Mouse (Mus musculus) thymus, postnatal 25 days (tissue): ENCODE results near the gene Rcbtb1.
"Not testable (repeated sequence)": the region's sequence is repeated elsewhere in the genome, so short reads cannot be mapped to it uniquely, and the experiment has no call there.

ENCODE experiments used
- DNase-seq: peaks from one replicate; pipeline ENCODE4 v3.0.0; 2022

The Rcbtb1 gene

GRCm38 (mm10) chr14:59200711-59201603 is at the start of gene Rcbtb1:
TSS of gene Rcbtb1 (plus strand) at chr14:59201209.
- DNase-seq = peak; percentile 95

GRCm38 (mm10) chr14:59155589-59155988 is 45.4 kb upstream of the Rcbtb1 start:
- DNase-seq = no peak

- DNase-seq = no peak
Measured at GRCm38 (mm10) chr14:59157016-59157698, 43.9 kb upstream of the Rcbtb1 start.

- no peak for DNase-seq
Measured at GRCm38 (mm10) chr14:59178649-59179048, 22.4 kb upstream of the Rcbtb1 start, which contains the start of gene Gm5142. TSS of gene Gm5142 (minus strand) at chr14:59178749.

DNA sequence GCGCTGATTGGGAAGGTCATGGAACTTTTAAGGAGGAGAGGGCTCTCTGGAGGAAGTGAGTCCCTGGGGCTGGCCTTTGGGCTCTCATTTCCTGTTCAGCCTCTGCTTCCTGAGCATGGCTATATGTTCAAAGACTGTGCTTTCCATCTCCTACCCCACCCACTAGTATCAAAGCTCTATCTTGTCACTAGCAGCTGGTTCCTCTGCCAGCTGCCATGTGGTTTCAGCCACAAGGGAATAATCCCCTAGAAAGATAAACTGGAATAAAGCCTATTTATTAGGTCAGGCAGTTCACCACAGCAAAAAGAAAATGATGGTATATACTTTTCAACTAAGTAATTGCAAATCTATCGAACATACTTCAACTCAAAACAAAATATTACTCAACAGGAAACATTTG is 18.3 kb upstream of the Rcbtb1 start:
- no peak for DNase-seq

GRCm38 (mm10) chr14:59185514-59185913 is 15.5 kb upstream of the Rcbtb1 start:
- DNase-seq = no peak

DNA sequence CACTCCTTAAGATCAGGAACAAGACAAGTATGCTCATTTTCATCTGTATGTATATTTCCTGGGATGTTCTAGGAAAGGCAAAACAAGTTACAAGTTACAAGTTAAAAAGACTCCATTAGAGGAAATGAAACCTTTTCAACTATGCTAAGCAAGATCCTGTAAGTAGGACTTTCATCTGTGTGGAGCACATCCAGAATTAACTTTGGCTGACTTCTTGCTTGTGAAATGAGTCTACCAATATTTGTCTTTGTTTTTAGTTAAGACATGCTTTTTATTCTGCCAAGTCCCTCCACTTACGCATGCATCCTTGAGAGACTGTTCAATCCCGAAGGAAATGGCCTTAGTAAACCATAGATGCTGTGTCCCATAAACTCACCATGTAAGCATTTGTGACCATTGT is 14.9 kb upstream of the Rcbtb1 start:
- DNase-seq = no peak

- no peak for DNase-seq
Measured at GRCm38 (mm10) chr14:59201604-59202215, 701 bp downstream of the Rcbtb1 start.

DNA sequence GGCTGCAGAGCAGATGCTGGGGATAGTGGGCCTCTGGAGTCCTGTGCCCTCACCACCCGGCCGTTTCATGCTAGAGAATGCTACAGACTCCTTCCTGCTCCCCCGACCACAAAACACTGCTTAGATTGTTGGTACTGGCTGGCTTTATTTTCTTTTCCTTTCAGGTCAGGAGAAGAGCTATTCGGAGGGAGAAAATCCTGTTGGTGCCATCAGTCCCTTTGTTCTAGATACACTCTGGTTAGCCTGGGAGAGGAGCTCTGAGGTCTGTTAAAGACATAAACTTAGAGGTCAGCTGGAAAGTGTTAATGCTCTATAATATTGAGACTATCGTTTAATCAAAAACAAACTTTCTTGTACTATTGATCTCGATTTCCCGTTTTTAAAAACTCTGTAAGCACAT is 4.5 kb downstream of the Rcbtb1 start:
- no peak for DNase-seq

GRCm38 (mm10) chr14:59205976-59206583 is 5.1 kb downstream of the Rcbtb1 start:
- DNase-seq = no peak

- no peak for DNase-seq
Measured at GRCm38 (mm10) chr14:59209003-59209402, 8.0 kb downstream of the Rcbtb1 start.

- DNase-seq = no peak
Measured at GRCm38 (mm10) chr14:59209816-59210215, 8.8 kb downstream of the Rcbtb1 start.

DNA sequence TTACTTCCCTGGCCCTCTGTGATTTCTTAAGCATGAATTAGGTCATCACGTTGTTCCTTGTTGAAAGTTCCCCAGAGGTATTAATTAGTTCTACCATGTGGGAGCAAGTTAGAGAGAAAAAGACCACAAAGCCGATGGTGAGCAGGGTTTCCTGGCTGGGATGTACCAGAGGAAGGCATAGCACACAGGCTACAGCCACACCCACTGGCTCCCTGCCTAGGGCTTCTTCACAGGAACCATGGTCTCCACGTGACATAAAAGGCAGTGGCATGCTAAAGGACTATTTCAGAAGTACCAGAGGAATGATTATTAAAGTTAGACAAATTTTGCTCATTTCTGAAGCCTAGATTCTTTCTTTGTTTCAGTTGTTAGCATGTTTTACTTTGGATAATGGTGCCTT is 18.2 kb downstream of the Rcbtb1 start:
- DNase-seq = no peak

GRCm38 (mm10) chr14:59226240-59226639 is 25.2 kb downstream of the Rcbtb1 start:
- no peak for DNase-seq

DNA sequence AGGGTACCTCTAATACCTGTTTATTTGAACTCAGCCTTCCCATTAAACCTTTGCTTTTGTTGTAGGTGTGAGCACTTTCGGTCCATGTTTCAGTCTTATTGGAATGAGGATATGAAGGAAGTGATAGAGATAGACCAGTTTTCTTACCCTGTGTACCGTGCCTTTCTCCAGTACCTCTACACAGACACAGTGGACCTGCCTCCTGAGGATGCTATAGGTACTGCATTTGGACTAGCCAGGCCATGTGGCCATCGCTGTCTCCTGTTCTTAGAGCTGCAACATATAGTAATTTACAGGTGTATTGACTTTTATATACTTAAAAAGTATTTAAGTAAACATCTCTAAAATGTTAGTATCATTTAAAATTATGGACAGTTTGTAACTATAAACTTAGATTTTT is 28.8 kb downstream of the Rcbtb1 start:
- DNase-seq = no peak

DNA sequence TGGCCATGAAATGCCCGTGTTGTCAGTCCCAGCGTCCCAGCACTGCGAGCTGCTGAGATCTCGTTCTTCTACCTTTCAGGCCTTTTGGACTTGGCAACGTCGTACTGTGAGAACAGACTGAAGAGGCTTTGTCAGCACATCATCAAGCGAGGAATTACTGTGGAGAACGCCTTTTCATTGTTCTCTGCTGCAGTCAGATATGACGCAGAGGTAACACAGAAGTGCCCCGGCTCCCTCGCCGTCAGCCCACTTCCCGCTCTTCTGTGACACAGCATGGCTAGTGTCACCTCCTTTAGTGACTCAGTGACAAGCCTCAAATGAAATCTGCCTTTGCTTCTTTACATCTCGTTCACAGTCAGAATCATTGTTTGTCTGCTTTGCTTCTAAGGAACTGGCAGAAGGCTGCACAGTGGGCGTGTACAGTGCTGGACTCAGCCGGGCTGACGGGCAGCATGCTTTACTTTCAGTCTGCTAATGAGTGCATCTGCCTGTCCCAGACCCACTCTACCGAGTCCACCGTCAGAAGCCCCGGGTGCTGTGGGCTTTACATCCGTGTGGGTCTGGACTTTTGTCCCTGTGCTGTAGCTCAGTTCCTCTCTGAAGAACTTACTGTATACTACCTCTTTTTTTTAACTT is 29.4 kb downstream of the Rcbtb1 start:
- no peak for DNase-seq

- DNase-seq = no peak
Measured at GRCm38 (mm10) chr14:59232003-59232402, 31.0 kb downstream of the Rcbtb1 start.

GRCm38 (mm10) chr14:59233635-59234034 is 32.6 kb downstream of the Rcbtb1 start:
- no peak for DNase-seq

DNA sequence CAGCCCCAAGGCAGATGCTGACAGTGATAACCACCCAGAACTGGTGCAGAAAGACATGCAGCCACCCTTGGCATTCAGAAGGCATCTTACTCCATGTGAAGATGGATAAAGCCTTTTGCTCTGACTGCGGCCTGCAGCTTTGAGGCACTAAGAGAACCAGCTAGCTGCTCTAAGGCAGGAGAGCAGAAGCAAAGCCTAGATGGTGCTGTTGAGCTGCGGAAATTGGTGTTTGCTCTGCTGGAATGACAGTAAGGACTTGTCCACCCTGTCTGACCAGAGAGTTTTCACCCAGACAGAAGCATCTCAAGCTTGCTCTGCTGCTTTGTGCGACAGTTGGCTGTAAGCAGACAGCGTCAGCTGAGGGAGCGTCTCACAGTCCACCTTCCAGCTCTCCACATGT is 49.3 kb downstream of the Rcbtb1 start:
- not testable (repeated sequence) for DNase-seq

GRCm38 (mm10) chr14:59255861-59256260 is 54.9 kb downstream of the Rcbtb1 start:
- not testable (repeated sequence) for DNase-seq

DNA sequence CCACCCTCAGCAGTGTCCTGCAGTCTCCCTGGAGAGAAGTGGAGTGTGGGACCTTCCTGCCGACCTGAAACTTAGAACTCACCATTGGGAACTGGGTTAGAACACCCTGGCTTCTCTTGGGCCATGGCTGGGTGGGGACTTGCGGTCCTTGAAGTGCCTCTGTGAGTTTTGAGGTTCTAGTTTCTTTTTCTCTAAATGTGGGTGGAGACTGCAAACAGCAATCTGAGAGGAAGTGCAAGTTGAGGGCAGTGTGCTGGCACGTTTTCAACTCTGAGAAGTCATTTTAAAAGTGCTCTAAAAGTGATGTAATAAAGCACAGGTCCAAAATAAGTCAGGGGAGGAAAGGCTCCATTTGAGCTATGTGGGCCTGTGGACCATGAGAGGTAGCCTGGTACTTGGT is 59.0 kb downstream of the Rcbtb1 start, which contains the start of gene Gm6904:
Gene Gm6904 (minus strand): TSS at position 161 of the 400 bp plus-strand sequence.
- peak; percentile 8 for DNase-seq

- DNase-seq = not testable (repeated sequence)
Measured at GRCm38 (mm10) chr14:59274961-59275360, 74.0 kb downstream of the Rcbtb1 start.
